Mouse (Mus musculus) cerebellum, adult 2 months (tissue): ENCODE data around the gene Eif1ax.

Experiments used
- CTCF ChIP-seq: fragments of 200-500 bp; IDR thresholded peaks from 2 replicates; pipeline ENCODE4 v1.5.1; 2011; ENCODE audit warnings: low read depth, mild to moderate bottlenecking, control low read depth, low read length, moderate library complexity, borderline replicate concordance; ENCODE audit not compliant: insufficient read depth
- POLR2A ChIP-seq: fragments of 200-500 bp; IDR thresholded peaks from 2 replicates; pipeline ENCODE4 v1.6.1; 2011; ENCODE audit warnings: low read length, control low read depth, borderline replicate concordance; ENCODE audit not compliant: insufficient read depth

DNA sequence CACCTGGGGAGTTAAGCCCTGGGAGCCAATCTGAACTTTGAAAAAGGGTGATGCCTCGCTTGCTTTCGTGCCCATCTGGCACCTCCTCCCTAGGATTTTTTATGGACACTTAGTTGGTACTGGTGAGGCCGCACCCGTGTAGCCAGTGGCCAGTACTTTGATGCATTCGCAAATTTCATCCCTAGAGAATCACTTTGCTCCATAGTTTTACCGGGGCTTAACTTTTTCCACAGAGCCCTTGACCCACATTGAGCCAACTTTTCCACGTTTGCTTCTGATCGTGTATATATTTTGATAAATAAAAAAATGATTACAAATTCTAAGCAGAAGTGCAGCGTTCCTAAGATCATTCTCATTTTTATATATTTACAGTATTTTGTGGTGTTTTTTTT, 771 bp downstream of the Eif1ax start:
- TF ChIP-seq CTCF (no peak), POLR2A (no peak)
